Mouse (Mus musculus) testis, adult 2 months (tissue): ENCODE data around the gene Rictor.

Experiments used
- CTCF ChIP-seq: fragments of 200-500 bp; IDR thresholded peaks from 2 replicates; pipeline ENCODE4 v1.5.1; 2012; ENCODE audit warnings: low read depth, mild to moderate bottlenecking, inconsistent platforms, low read length, moderate library complexity; ENCODE audit not compliant: control insufficient read depth, insufficient read depth, insufficient replicate concordance
- POLR2A ChIP-seq: fragments of 200-500 bp; IDR thresholded peaks from 2 replicates; pipeline ENCODE4 v1.6.1; 2012; ENCODE audit warnings: low read depth, mild to moderate bottlenecking, inconsistent platforms, low read length, moderate library complexity; ENCODE audit not compliant: control insufficient read depth

DNA sequence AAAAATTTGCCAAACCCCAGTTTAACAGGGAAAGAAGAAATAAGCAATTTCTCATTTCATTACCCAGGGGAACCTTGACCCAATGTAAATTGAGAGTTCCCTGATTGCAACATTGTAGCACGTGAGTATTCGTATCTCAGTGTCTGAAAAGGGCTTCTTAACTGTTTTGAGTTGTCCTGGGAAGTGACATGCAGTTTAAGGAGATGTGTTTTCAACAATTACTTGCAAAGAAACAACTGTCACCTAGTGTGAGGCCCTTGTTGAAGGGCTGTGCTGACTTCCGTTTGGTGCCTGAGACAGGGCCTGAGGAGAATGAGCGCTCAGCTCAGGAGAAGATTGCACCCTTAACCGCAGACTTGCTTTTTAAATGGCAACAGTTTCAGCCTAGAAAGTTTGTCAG, 24.9 kb downstream of the Rictor start:
- TF ChIP-seq CTCF (no peak), POLR2A (no peak)
